Mouse (Mus musculus) cerebellum, adult (tissue): ENCODE results near the gene Thg1l.

Experiments used
- ATAC-seq: cut with Nextera tagmentation; 2 replicates; pipeline ENCODE4 v1.9.2; 2017; ENCODE audit warnings: mild to moderate bottlenecking, moderate library complexity, mixed read lengths; ENCODE audit not compliant: insufficient number of reproducible peaks, low FRiP score, low TSS enrichment

Gene Thg1l

GRCm38 (mm10) chr11:45955127-45955627, at the start of gene Thg1l:
Gene Thg1l (minus strand): TSS chr11:45955494.
- ATAC-seq: peak; percentile 98

DNA sequence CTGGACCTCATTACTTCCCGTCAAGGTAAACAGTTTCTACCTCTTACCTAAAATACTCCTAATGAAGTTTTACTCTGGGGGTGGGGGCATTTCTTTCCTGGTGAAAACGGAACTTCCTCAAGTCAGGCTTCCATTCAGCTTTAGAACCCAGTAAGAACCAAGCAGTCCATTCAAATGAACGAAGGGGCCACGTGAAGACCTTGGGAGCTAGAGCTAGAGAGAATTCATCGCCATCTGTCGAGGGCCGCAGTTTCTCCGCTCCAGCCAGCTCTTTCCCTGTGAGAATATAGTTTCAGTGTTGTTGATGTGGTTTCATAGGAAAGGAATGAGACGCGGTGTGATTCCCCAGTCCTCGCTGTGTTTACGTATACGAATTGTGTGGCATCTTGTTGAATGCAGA, 36.8 kb upstream of the Thg1l start:
- no peak for ATAC-seq

DNA sequence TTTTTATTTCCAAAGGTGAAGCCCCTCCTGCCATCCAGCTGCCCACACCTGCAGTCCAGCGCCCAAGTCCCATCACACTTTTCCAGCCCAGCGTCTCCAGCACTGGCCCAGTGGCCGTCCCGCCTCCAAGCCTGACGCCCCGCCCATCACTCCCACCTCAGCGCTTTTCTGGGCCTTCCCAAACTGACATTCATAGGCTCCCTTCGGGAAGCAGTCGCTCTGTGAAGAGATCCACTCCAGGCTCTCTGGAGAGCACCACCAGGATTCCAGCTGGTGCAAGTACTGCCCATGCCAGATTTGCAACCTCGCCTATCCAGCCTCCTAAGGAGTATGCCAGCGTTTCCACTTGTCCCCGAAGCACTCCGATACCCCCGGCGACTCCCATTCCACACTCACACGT, 36.3 kb upstream of the Thg1l start:
- ATAC-seq: no peak

DNA sequence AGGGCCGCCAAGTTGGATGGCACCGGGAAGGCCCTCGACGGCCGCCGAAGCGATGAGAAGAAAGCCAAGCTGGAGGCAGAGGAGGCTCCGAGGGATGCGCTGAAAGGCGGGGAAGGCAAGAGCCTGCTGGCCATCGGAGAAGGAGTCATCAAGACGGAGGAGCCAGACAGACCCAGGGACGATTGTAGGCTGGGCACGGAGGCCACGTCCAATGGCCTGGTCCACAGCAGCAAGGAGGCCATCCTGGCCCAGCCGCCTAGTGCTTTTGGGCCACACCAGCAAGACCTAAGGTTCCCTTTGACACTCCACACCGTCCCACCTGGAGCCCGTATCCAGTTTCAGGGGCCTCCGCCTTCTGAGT, 25.6 kb upstream of the Thg1l start:
- ATAC-seq: no peak

DNA sequence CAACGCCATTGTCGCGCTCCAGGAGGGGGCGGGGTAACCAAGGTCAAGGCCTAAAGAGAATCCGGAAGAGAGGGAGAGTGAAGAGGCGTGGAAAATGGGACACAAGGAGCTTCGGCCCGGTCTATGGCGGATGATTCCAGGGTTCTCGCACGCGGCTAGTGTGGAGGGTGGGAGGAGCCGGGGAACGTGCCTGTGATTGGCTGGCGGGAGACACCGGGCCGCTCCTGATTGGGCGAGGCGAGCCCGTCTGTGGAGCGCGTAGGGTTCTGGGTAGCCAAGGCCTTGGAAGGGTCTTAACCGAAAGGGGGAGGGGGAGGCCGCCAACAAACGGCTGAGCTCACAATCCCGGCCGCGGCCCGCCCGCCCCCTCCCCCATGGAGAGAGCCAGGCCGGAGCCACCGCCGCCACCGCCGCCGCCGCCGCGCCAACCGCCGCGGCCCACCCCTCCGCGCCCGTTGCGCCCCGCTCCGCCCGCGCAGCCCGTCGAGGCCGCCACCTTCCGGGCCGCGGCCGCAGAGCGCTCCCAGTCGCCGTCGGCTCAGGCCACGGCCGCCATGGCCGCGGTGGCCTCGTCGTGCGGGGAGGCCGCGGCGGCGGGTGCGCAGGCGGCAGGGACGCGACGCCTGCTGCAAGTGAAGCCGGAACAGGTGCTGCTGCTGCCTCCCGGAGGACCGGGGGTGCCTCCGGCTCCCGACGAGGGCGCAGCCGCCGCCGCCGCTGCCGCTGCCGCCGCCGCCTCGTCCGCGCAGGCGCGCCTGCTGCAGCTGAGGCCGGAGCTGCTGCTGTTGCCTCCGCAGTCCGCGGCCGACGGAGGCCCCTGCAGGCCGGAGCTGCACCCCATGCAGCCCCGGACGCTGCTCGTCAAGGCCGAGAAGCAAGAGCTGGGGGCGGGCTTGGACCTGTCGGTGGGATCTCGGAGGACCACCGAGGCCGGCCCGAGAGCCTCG, 24.9 kb upstream of the Thg1l start, which contains the start of gene Sox30:
Gene Sox30, plus strand, starts transcription at position 365 of the 947 bp plus-strand sequence.
- no peak for ATAC-seq

DNA sequence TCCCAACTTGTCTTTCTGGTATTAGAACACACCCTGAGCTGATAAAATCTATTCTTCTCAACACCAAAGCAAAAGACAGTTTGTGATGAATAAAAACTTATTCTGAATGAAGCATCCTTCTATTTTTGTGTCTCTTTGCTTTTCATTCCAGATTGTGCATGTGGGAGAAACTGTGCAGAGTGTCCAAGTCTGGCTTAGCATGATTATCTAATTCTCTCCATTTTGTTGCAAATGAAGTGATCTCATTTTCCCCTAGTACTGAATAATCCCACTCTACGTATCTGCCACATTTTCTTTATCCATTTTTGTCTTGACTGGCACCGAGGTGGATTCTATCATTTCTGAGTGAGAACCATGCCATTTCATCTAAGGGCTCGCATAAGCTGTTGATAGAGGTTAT, 20.8 kb upstream of the Thg1l start:
- no peak for ATAC-seq

DNA sequence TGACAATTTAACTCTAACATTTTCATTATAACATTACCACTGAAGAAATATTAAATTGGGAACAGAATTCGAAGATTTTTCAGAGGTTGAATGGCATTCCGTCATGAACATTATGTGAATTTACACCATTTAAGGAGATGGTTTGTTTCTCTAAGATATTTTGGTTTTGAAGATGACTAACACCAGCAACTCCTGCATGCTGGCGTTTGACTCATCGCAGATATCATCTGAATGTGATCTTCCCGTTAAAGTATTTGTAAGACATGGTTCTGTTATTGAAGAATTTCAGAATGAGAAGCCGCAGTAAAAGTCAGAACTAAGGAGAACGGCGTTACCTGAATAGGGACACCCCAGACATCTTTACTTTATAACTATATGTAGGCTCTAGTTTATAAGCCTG, 19.2 kb upstream of the Thg1l start:
- ATAC-seq: no peak

GRCm38 (mm10) chr11:45973635-45974034, 18.3 kb upstream of the Thg1l start:
- no peak for ATAC-seq

- ATAC-seq: no peak
Observed at GRCm38 (mm10) chr11:45968466-45968865, 13.2 kb upstream of the Thg1l start.

DNA sequence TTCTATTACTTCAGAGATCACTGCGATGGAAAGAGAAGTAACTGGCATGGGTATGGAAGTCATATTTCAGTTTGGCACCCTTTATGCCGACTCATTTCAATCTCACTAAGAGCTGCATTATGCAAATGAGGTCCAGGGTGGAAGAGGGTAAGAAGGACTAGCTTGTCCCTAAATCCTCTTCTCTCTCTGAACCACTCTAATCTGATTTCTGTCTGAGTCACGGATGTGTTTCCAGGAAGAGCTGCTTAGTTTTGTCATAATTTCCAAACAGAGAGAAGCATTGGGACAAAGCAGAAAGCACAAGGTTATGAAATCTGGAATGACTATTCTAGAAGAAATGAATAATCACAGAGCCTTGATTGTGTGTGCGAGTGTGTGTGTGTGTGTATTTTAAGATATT, 11.6 kb upstream of the Thg1l start:
- no peak for ATAC-seq

DNA sequence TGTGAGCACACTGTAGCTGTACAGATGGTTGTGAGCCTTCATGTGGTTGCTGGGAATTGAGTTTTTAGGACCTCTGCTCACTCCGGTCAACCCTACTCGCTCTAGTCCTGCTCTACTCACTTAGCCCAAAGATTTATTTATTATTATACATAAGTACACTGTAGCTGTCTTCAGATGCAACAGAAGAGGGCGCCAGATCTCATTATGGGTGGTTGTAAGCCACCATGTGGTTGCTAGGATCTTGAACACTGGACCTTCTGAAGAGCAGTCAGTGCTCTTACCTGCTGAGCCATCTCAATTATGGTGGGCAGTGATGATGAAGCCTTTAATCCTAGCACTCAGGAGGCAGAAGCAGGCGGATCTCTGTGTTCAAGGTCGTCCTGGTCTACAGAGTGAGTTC, 4.7 kb upstream of the Thg1l start:
- no peak for ATAC-seq

DNA sequence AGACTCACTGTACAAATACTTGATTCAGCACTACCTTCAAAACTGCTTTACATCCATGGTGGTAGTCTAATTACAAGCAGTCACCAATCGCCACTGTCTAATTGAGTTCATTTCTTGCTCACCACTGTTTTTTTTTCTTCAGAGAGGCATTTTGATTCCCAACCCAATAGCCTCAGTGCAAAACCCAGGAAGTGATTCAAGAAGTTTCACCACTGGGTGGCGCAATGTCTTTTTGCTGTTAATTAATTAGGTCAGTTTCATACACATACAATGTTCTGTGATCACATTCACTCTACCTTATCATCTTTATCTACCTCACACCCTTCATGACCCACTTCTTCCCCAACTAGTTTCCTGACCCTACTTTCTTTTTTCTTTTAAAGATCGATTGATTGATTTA, 4.3 kb upstream of the Thg1l start:
- no peak for ATAC-seq

DNA sequence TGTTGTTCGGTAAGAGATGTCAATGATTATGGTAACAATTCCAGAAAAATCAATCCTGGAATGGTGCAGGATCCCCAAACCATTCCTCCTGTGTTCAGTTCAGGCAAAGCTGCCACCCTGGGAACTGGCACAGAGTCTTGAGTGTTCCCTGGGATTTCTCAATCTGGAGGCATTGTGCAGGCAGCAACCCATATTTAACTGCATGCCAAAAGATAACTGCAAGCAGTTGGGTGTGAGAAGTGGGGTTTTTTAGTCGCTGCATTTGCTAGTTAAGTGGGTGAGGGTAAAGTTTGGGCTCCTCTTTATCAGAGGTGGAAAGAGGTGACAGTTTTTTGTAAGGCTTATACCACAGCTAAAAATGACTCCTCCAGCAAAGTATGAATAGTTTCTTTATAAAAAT, 7.8 kb downstream of the Thg1l start:
- ATAC-seq: no peak

- ATAC-seq: no peak
Observed at GRCm38 (mm10) chr11:45946796-45947195, 8.5 kb downstream of the Thg1l start.

- ATAC-seq: peak; percentile 78
Observed at GRCm38 (mm10) chr11:45944643-45945156, 10.6 kb downstream of the Thg1l start, which contains the start of gene Lsm11. Gene Lsm11 (minus strand): TSS chr11:45944935.

GRCm38 (mm10) chr11:45943891-45944642, 11.2 kb downstream of the Thg1l start:
- ATAC-seq: 0 out of 2 replicates have a peak, but pooled peaks have one; percentile 29

- ATAC-seq: no peak
Observed at GRCm38 (mm10) chr11:45943108-45943705, 12.1 kb downstream of the Thg1l start.

DNA sequence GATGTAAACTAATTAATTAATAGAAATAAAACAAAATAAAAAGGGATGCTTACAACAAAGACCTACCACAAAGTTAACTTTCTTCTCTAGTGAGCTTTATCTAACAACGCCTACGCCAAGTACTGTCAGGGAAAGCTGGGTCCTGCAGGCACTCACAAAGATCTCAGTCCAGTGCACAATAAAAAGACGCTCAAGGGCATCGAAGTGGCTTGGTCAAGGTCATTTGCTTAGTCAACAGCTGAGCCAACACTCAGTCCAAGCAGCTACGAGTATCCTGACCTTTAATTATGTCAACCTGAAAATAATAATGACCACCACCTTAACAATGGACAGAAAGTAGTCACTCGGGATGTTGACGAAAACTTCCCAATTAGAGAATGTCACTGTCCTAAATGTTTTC, 13.0 kb downstream of the Thg1l start:
- ATAC-seq: no peak

DNA sequence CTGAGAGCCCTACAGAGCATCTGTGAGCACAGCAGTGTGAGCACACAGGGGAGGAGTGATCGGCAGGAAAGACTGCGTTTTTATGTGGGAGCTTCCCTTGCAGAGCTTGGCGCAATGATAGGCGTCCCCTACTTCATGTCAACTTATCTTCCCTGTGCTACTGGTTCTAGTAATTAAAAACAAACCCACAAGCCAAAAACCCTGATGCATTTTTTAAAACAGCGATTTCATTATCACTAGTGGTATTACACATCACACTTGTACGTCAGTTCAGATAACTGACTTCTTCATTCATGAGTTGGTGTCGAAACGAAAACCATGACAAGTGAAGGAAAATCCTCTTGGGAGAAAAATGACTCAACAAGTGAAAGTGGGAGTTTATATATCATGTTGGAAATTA, 16.4 kb downstream of the Thg1l start:
- ATAC-seq: no peak

GRCm38 (mm10) chr11:45937478-45937877, 17.8 kb downstream of the Thg1l start:
- ATAC-seq: no peak

DNA sequence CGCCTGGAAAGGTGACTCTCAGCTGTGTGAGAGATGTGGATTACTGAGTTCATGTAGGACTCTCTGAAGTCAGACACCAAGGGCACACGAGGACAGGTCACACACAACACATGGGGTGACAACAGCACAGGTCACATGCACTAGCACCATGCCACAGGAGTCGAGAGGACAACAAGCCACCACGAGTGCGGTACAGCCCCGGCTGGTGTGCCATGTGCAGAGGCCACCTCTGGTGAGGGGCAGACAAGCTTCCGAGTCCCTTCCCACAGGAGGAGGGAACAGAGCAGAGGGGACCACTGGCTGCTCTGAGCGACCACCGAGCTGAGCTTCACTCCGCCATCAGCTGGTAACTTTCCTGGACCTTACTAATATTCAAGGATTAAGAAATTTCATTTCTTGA, 22.5 kb downstream of the Thg1l start:
- no peak for ATAC-seq
